Comparison of ENCODE assay signal across 14 mouse cellular contexts in genomic region chr1:179174241-179174640, GRCm38 (mm10).
"Had no signal": no experiment of that assay in that cellular context is flagged by ENCODE, and none has a peak within 500 bp of the region (broad histone marks: within the 10 kb centered on the region; RNA-seq: fewer than 3 reads in every experiment).

No protein-coding gene starts in this region.

- DNase-seq: gastrocnemius, adult 2 months; gastrocnemius, postnatal 14 days; gastrocnemius, postnatal 36 days; heart, adult 18-20 months; heart, postnatal 14 days; heart, postnatal 36 days; kidney, adult 11 months; kidney, adult 2 months; kidney, adult 9 months; kidney, postnatal 14 days; kidney, postnatal 36 days; layer of hippocampus, adult 9-11 months; liver; liver, embryonic 13.5 days had no signal
